Mouse (Mus musculus) CD8-positive naive resting alpha-beta T cell, adult 2 months (primary cell): ENCODE measurements at regions not wholly inside any gene's neighbourhood (a gene's known extent, or its start where the extent isn't known, plus 50 kb on each side); places are given as distances from the start of the nearest gene placed in this dataset.
A peak's percentile ranks its signal among the peaks of the same experiment; 100 is the strongest.

ENCODE experiments used
- DNase-seq, 2 experiments: peaks; one replicate each; pipeline ENCODE4 v3.0.0; 2022; ENCODE audit warnings: low read depth in 2 of 2, low spot score in 2 of 2

- DNase-seq, result no peak
These were observed 56.5 kb downstream of the Tmsb4x start for GRCm38 (mm10) chrX:167152611-167153010.

- DNase-seq, result no peak
These were observed 57.8 kb downstream of the Tmsb4x start for GRCm38 (mm10) chrX:167151341-167151740.

- no peak for DNase-seq
These were observed 59.7 kb downstream of the Tmsb4x start for GRCm38 (mm10) chrX:167149400-167149799.

GRCm38 (mm10) chrX:167146513-167147360 lies 62.4 kb downstream of the Tmsb4x start:
- peak in 1 of 2 experiments; percentile 7 for DNase-seq

GRCm38 (mm10) chrX:167145508-167146182 lies 63.5 kb downstream of the Tmsb4x start:
- DNase-seq, result no peak

- DNase-seq, result no peak
These were observed 70.0 kb downstream of the Tmsb4x start for GRCm38 (mm10) chrX:167139110-167139509.

GRCm38 (mm10) chrX:167134250-167134649 lies 74.9 kb downstream of the Tmsb4x start:
- no peak for DNase-seq

- no peak for DNase-seq
These were observed 76.1 kb downstream of the Tmsb4x start for GRCm38 (mm10) chrX:167132989-167133395.

- no peak for DNase-seq
These were observed 77.8 kb downstream of the Tmsb4x start for GRCm38 (mm10) chrX:167131317-167131716.

GRCm38 (mm10) chrX:167130601-167131000 lies 78.5 kb downstream of the Tmsb4x start:
- no peak for DNase-seq

- DNase-seq, result no peak
These were observed 89.8 kb downstream of the Tmsb4x start for GRCm38 (mm10) chrX:167119288-167119687.

- DNase-seq, result no peak
These were observed 94.0 kb downstream of the Tmsb4x start for GRCm38 (mm10) chrX:167115096-167115495.

- no peak for DNase-seq
These were observed 97.8 kb downstream of the Tmsb4x start for GRCm38 (mm10) chrX:167111059-167111871.

- no peak for DNase-seq
These were observed 100.8 kb downstream of the Tmsb4x start for GRCm38 (mm10) chrX:167108356-167108755.

- DNase-seq, result no peak
These were observed 101.6 kb downstream of the Tmsb4x start for GRCm38 (mm10) chrX:167107469-167107868.

GRCm38 (mm10) chrX:167105931-167106417 lies 103.1 kb downstream of the Tmsb4x start:
- DNase-seq, result no peak

- DNase-seq, result no peak
These were observed 103.8 kb downstream of the Tmsb4x start for GRCm38 (mm10) chrX:167105354-167105753.

GRCm38 (mm10) chrX:167104247-167104621 lies 104.9 kb downstream of the Tmsb4x start:
- DNase-seq, result no peak

GRCm38 (mm10) chrX:167103501-167104246 lies 105.4 kb downstream of the Tmsb4x start:
- no peak for DNase-seq

GRCm38 (mm10) chrX:167101929-167102328 lies 107.2 kb downstream of the Tmsb4x start:
- DNase-seq, result peak; percentile 21 to 40

GRCm38 (mm10) chrX:167099411-167099810 lies 109.7 kb downstream of the Tmsb4x start:
- DNase-seq, result no peak
